Mouse (Mus musculus) erythroblast, embryonic 14.5 days (primary cell): Measurements from ENCODE around the gene Iqgap1.

Source experiments
- GATA1 ChIP-seq: IDR thresholded peaks from 2 replicates; pipeline ENCODE4 v1.6.1; 2012; ENCODE audit warnings: low read length, inconsistent platforms, mixed read lengths
- TAL1 ChIP-seq: IDR thresholded peaks from 3 replicates; pipeline ENCODE4 v1.6.1; 2012; ENCODE audit warnings: low read length, inconsistent platforms, mixed read lengths

- TF ChIP-seq GATA1 = no peak
- no peak for TF ChIP-seq TAL1
These were observed 109.0 kb downstream of the Iqgap1 start for GRCm38 (mm10) chr7:80716758-80717157.
